Mouse (Mus musculus): ENCODE measurements at regions not wholly inside any gene's neighbourhood (a gene's known extent, or its start where the extent isn't known, plus 50 kb on each side); places are given as distances from the start of the nearest gene placed in this dataset.

- Histone ChIP-seq H3K36me3 (replicated peaks) (no peaks in the 10 kb centered on the region), H3K9me3 (replicated peaks) (no peaks in the 10 kb centered on the region), H3K27me3 (ENCODE audit: insufficient read depth, low read length) (no peaks in the 10 kb centered on the region), H3K4me3 (ENCODE audit: low read depth, low read length) (no peak overlapping the region), H3K4me1 (ENCODE audit: insufficient read depth, low read depth, low read length) (no peaks in the 10 kb centered on the region)
- DNase-seq (ENCODE audit: low spot score) (no peak), ATAC-seq (ENCODE audit: extremely low read depth, insufficient number of reproducible peaks, low FRiP score, poor library complexity, severe bottlenecking) (no peak)
- TF ChIP-seq TAL1 (conservative IDR thresholded peaks at IDR 0.05; ENCODE audit: low read depth, low read length): no peak
- TF ChIP-seq GATA1 (IDR thresholded peaks at IDR 0.05; ENCODE audit: borderline replicate concordance, low read length): no peak
- no peak for TF ChIP-seq GATA2 (IDR thresholded peaks at IDR 0.05; ENCODE audit: borderline replicate concordance, low read depth, low read length)
- no peak for TF ChIP-seq POLR2AphosphoS5 (IDR thresholded peaks at IDR 0.05; ENCODE audit: insufficient replicate concordance, low read depth, low read length)
- no peak for TF ChIP-seq CTCF (IDR thresholded peaks at IDR 0.05; ENCODE audit: low read depth, low read length)
These were observed 59.3 kb upstream of the Cwc22 start for GRCm38 (mm10) chr2:78005402-78006021.

GRCm38 (mm10) chr2:78004426-78004825, 58.3 kb upstream of the Cwc22 start:
- ATAC-seq (ENCODE audit: extremely low read depth, insufficient number of reproducible peaks, low FRiP score, poor library complexity, severe bottlenecking) (no peak), DNase-seq (ENCODE audit: low spot score) (no peak)
- no peaks in the 10 kb centered on the region for H3K36me3 ChIP-seq (replicated peaks)
- no peaks in the 10 kb centered on the region for H3K27me3 ChIP-seq (ENCODE audit: insufficient read depth, low read length)
- H3K4me1 ChIP-seq (ENCODE audit: insufficient read depth, low read depth, low read length): no peaks in the 10 kb centered on the region
- TF ChIP-seq GATA2 (IDR thresholded peaks at IDR 0.05; ENCODE audit: borderline replicate concordance, low read depth, low read length) (no peak), GATA1 (IDR thresholded peaks at IDR 0.05; ENCODE audit: borderline replicate concordance, low read length) (no peak), POLR2AphosphoS5 (IDR thresholded peaks at IDR 0.05; ENCODE audit: insufficient replicate concordance, low read depth, low read length) (no peak), CTCF (IDR thresholded peaks at IDR 0.05; ENCODE audit: low read depth, low read length) (no peak), TAL1 (conservative IDR thresholded peaks at IDR 0.05; ENCODE audit: low read depth, low read length) (no peak)
- H3K9me3 ChIP-seq (replicated peaks): no peaks in the 10 kb centered on the region
- H3K4me3 ChIP-seq (ENCODE audit: low read depth, low read length): no peak overlapping the region

Measured in G1E (cell line).